Mouse (Mus musculus) testis, adult 2 months (tissue): ENCODE measurements at regions not wholly inside any gene's neighbourhood (a gene's known extent, or its start where the extent isn't known, plus 50 kb on each side); places are given as distances from the start of the nearest gene placed in this dataset.

Experiments used
- H3K27ac ChIP-seq: fragments of 200-500 bp; 2 replicates; pipeline ENCODE4 v1.5.1; 2012; ENCODE audit warnings: low read depth, low read length; ENCODE audit not compliant: control insufficient read depth, insufficient read depth
- H3K27me3 ChIP-seq: fragments of 200-500 bp; 2 replicates; pipeline ENCODE4 v1.6.1; 2012; ENCODE audit warnings: mild to moderate bottlenecking, low read length, moderate library complexity; ENCODE audit not compliant: control insufficient read depth, insufficient read depth
- H3K36me3 ChIP-seq: fragments of 200-500 bp; 2 replicates; pipeline ENCODE4 v1.6.1; 2012; ENCODE audit warnings: mild to moderate bottlenecking, low read length; ENCODE audit not compliant: control insufficient read depth, insufficient read depth
- H3K4me1 ChIP-seq: fragments of 200-500 bp; 2 replicates; pipeline ENCODE4 v1.6.1; 2012; ENCODE audit warnings: low read length; ENCODE audit not compliant: control insufficient read depth, insufficient read depth
- H3K4me3 ChIP-seq: fragments of 200-500 bp; 2 replicates; pipeline ENCODE4 v1.5.1; 2012; ENCODE audit warnings: low read depth, mild to moderate bottlenecking, low read length, moderate library complexity, mixed read lengths; ENCODE audit not compliant: control insufficient read depth
- CTCF ChIP-seq: fragments of 200-500 bp; IDR thresholded peaks from 2 replicates; pipeline ENCODE4 v1.5.1; 2012; ENCODE audit warnings: low read depth, mild to moderate bottlenecking, inconsistent platforms, low read length, moderate library complexity; ENCODE audit not compliant: control insufficient read depth, insufficient read depth, insufficient replicate concordance
- POLR2A ChIP-seq: fragments of 200-500 bp; IDR thresholded peaks from 2 replicates; pipeline ENCODE4 v1.6.1; 2012; ENCODE audit warnings: low read depth, mild to moderate bottlenecking, inconsistent platforms, low read length, moderate library complexity; ENCODE audit not compliant: control insufficient read depth

DNA sequence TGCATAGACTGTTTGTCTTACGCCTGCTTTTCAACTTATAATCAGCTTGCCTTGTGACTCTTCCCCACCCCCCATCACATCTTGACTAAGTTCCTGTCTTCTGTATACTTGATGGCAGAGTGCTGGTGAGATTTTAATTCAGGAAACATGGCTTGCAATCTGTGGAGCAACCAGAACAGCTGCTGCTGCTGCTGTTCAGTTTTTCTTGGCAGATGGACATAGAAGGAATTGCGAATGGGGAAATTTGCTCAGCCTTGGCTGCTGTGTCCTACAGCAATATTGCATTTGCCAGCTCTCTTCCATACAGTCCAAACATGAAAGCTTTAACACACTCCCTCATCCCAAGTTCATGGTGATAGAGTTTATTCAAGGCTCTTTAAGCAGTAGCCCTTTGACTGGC lies 262.3 kb downstream of the Pros1 start:
- TF ChIP-seq POLR2A (no peak), CTCF (no peak)
- Histone ChIP-seq H3K36me3 (no peaks in the 10 kb centered on the region), H3K27me3 (no peaks in the 10 kb centered on the region), H3K27ac (no peak overlapping the region), H3K4me3 (no peak overlapping the region), H3K4me1 (no peaks in the 10 kb centered on the region)

DNA sequence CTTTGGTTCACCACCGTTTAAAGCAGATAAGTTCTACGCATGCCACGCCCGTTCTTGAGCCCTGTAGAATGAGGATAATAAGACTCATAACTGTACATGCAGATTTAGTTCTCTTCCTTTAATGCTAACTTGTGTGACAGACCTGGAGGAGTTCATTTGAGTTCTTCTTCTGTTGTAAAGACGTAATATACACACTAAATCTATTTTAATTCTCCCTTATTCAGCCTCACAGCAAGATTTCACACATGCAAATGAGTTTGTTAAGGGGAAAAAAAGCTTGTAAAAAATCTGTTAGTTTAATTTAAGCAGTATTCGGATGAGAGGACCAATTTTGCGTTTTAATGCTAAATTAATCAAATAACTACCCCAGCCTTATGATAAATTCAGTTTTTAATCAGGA lies 264.6 kb downstream of the Pros1 start:
- no peak overlapping the region for H3K4me3 ChIP-seq
- TF ChIP-seq CTCF: no peak
- no peak for TF ChIP-seq POLR2A
- H3K27ac ChIP-seq: no peak overlapping the region
- no peaks in the 10 kb centered on the region for H3K36me3 ChIP-seq
- H3K4me1 ChIP-seq: no peaks in the 10 kb centered on the region
- no peaks in the 10 kb centered on the region for H3K27me3 ChIP-seq

DNA sequence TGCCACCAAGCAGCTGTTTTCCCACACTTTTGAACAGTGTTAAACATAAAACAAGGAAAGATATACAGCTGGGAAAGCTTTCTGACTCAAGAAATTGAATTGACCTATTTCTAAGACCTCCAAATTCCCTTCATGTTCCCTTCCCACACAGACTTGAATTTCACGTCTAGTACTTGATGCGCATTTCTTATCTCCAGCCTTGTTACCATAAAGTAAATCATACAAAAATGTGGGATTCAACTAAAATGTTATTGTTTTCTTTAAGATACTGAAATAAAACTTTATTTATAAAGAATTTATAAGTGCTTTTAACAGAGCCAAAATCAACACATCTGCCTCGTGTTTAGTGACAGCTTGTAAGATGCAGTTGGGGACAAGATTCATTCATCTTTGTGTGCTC lies 289.7 kb downstream of the Pros1 start:
- Histone ChIP-seq H3K4me3 (no peak overlapping the region), H3K4me1 (no peaks in the 10 kb centered on the region), H3K27me3 (no peaks in the 10 kb centered on the region), H3K27ac (no peak overlapping the region), H3K36me3 (no peaks in the 10 kb centered on the region)
- TF ChIP-seq POLR2A (no peak), CTCF (no peak)

DNA sequence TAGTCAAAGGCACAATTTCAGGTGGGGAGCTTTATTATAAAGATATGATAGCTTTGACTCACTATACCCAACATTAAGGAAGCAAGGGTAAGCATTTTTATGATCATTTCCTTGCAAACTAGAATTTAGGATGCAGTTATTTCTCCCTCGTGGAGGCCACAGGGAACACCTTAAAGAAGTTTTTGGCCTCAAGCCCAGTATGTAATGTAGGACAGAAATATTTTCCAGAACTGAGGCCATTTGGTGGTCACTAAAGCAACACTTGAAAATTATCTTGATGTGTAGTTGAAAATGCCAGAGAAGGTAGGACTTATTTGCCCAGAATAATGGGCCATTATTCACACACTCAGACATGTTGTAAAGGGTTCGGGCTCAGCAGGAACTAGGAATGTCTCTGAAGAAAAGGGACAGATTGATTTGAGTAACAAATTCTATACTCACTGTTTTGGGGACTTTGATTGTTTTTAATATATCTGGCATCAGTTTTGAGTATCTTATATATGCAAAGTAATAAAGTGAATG lies 301.3 kb downstream of the Pros1 start:
- H3K27ac ChIP-seq: no peak overlapping the region
- TF ChIP-seq CTCF (no peak), POLR2A (no peak)
- H3K4me1 ChIP-seq: no peaks in the 10 kb centered on the region
- no peaks in the 10 kb centered on the region for H3K27me3 ChIP-seq
- no peaks in the 10 kb centered on the region for H3K36me3 ChIP-seq
- H3K4me3 ChIP-seq: no peak overlapping the region

DNA sequence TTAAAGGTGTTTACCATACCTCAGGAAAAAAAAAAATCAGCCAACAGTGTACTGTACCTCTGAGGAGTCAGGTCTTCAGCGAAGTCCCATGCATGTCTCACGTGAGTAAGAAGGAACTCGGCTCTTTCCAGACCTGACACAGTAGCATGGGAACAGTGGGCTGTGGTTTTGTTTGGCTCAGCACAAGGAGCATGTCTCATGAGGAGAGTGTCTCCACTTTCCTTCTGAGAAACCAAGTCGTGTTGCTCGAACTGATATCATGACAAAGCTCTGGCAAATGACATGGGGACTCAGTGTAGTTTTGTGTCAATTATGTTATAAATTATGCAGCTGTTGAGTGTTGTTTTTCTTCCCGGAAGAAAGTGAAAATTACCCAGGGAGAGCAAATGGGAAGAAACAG lies 316.0 kb downstream of the Pros1 start:
- TF ChIP-seq CTCF: no peak
- TF ChIP-seq POLR2A: no peak
- Histone ChIP-seq H3K27me3 (no peaks in the 10 kb centered on the region), H3K36me3 (no peaks in the 10 kb centered on the region), H3K27ac (no peak overlapping the region), H3K4me1 (no peaks in the 10 kb centered on the region), H3K4me3 (no peak overlapping the region)

DNA sequence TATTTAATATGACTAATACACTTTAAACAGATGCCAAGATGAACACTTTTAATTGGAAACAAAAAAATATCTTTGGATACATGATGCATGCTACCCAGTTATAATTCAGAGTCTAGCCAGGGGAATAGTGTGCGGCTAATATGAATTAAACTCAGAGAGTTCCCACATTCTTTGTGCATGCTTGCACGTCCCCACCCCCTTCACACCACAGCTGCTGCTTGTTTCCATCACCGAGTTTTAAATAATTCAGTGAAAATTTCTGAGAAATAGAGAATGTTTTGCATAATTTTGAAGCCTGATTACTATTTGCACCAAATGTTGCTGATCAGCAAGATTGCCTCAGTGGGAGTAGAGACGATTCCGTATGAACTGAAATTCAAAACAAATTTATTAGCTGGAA lies 325.1 kb downstream of the Pros1 start:
- no peak overlapping the region for H3K27ac ChIP-seq
- no peaks in the 10 kb centered on the region for H3K36me3 ChIP-seq
- no peaks in the 10 kb centered on the region for H3K27me3 ChIP-seq
- no peak for TF ChIP-seq POLR2A
- TF ChIP-seq CTCF: no peak
- no peak overlapping the region for H3K4me3 ChIP-seq
- no peaks in the 10 kb centered on the region for H3K4me1 ChIP-seq

GRCm38 (mm10) chr16:63191181-63191580 lies 337.1 kb downstream of the Pros1 start:
- H3K4me3 ChIP-seq: no peak overlapping the region
- no peaks in the 10 kb centered on the region for H3K36me3 ChIP-seq
- H3K27me3 ChIP-seq: no peaks in the 10 kb centered on the region
- TF ChIP-seq CTCF: no peak
- no peak for TF ChIP-seq POLR2A
- no peaks in the 10 kb centered on the region for H3K4me1 ChIP-seq
- H3K27ac ChIP-seq: no peak overlapping the region

DNA sequence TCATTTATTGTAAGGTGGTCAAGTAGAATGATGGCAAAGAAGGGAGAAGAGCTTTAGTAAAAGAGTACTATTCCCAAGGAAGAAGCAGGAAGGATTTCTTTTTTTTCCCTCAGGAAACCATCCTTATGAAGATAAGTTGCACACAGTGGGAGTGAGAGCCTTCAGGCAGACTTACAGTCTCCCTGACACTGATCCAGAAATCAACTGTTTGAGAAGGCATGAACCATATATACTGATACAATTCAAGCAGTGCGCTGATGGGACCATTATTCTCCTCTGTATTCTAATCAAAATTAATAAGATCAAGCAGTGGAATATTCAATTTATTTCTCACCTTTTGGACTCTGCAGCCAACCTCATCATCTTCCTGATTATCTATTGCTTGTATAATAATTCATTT lies 337.5 kb downstream of the Pros1 start:
- Histone ChIP-seq H3K27me3 (no peaks in the 10 kb centered on the region), H3K4me1 (no peaks in the 10 kb centered on the region), H3K4me3 (no peak overlapping the region), H3K36me3 (no peaks in the 10 kb centered on the region), H3K27ac (no peak overlapping the region)
- TF ChIP-seq CTCF (no peak), POLR2A (no peak)
